Mouse (Mus musculus) R1 (cell line): ENCODE data around the gene Hsfy2.

ENCODE experiments used
- DNase-seq: peaks from one replicate; pipeline ENCODE4 v3.0.0-alpha.2; 2018; ENCODE audit warnings: low read depth, low spot score

The Hsfy2 gene

DNA sequence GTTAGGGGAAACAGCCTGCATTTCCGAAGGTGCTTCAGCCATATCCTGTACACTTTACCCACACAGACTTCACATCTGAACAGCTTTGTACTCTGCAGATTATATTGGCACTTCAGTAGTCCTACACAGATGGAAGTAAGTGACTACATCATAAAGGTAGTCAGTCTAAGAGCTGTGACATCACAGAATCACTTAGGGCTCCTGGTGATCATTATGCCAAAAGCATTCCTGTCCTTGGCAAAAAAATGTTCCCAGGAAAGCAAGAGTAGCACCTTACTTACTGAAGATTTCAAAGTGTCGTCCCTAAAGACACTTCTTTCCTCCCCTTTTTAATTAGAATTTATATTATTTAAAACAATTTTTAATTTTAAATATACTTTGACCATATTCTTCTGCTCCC lies at the start of gene Hsfy2:
Gene Hsfy2, minus strand, starts transcription at position 101 of the 400 bp plus-strand sequence.
- no peak for DNase-seq

DNA sequence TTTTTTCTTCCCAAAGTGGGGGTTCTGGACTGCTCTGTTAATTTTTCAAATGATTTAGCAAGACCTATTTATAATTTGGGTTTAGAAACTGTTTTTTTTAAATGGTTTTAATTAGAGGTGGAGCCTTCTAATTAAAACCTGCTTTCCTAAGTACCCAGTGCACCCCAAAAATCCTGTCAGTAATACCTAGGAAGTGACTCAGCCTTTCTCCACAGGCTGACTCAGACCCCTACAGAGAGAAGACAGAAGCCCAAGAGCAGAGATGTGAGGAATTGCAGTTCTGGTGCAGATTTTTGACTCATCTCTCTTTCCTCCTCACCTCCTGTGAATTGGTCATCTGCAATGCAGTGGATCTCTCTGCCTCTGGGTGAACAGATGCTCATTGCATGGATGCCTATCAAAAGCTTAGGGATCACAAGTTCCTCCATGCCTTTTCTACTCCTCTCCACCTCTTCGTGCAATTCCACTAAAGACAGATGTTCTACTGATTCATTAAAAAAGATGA lies 47.9 kb upstream of the Hsfy2 start:
- peak; percentile 9 for DNase-seq

DNA sequence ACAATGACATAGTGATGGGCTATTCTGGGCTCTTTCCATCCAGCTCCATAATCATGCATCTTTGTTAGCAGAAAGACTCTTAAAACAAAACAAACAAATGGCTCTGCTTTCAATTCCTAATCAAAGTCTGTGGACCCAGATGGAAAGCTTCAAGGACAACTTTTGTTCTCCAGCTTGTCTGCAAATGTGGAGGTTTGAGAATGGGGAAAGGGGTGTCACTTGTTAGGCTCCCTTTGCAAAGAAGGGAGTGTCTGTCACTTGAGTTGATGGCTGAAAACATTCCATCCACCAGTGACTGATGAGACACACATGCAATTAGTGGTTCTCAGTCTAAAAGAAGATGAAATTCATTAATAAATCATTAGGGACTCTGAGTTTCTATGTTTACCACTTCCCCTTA lies 47.3 kb upstream of the Hsfy2 start:
- peak; percentile 52 for DNase-seq

DNA sequence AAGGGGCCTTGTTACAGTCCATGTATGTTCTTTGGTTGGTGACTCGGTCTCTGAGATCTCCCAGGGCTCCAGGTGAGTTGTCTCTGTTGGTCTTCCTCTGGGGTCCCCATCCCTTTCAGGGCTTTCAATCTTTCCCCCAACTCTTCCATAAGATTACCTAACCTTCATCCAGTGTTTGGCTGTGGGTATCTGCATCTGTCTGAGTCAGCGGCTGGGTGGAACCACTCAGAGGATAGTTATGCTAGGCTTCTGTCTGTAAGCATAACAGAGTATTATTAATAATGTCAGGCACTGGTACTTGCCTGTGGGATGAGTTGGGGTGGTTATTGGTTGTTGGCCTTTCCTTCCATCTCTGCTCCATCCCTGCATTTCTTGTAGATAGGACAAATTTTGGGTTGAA lies 44.0 kb upstream of the Hsfy2 start:
- DNase-seq = no peak

DNA sequence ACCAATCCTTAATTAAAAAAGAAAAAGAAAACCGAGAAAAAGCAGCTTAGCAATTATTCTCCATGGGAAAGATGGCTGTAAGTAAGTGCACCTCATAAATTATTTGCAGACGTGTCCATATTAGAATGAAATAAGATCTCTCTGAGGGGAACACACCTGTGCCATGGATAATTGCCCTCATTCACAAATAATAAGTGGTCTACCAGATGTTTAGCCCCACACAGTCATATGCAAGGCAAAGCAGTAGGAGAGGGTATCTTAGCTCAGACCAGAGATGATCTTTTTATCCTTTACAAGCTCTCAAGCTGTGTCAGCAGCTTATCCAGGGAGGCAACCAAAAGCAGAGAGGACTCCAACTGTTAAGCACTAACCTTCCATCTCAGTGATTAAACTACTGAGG lies 38.0 kb upstream of the Hsfy2 start:
- DNase-seq = no peak

DNA sequence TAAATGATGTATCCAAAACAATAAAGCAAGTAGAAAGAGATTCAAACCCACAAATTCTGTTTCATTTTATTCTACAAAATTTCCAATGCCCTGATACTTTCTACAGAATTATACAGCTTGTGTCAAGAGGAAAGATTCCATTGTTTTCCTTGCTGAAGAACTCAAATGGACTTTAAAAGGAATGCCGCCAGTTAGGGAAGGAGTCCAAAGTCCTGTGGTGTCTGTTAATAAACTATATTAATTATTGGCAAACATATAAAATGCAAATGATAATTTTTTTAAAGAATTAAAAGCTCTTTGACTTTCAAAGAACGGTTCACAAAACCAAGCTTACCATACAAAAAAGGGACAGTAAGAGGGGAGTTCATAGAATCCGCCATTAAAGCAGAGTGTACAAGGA lies 37.4 kb upstream of the Hsfy2 start:
- DNase-seq = no peak

DNA sequence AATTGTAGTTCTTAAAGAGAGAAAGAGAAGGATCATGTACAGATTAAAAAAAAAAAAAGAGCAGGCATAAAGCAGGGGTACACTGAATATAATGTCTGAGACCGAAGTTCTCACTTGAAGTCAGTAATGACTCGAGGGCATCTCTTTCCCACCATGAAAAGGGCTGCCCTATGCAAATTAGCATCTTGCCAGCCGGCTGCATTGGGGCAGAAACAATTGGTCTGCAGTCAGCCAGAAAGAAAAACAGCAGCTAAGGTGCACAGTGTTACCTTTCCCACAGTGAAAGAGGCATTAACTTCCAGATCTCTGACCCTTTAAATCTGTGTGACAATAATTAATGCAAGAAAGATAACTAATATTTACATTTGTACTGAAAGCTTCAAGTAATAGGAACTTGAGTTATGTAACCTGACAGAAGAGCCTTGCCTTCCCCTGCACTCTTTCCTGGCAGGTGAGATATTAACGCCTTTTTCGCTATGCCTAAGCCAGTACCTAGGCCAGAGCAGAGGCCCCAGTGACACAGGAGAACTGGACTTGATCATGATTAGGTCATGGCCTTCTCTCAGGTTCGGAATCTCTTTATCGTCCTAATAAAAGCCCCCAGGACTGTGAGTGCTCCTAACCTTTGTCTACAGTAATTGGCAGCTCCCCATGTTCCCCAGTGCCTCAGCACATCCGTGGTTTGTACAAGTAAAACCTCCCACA lies 34.2 kb upstream of the Hsfy2 start:
- DNase-seq = no peak

DNA sequence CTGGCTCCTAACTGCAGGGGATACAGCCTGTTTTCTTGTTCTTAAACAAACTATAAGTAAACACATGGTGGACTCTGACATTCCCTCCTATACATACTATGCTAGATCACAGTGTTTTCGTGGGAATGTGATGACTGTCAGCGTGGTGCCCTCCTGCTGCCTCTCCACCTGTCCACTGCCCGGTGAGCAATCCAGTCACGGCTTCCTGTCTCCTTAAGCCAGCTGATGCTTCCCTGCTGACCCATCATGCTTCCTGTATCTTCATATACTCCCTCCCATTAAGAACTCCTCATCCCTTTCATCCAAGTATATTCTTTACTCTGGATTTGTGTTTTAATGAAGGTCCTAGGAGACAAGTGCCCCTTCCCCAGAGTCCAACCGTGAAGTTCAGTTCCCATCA lies 33.3 kb upstream of the Hsfy2 start:
- no peak for DNase-seq

DNA sequence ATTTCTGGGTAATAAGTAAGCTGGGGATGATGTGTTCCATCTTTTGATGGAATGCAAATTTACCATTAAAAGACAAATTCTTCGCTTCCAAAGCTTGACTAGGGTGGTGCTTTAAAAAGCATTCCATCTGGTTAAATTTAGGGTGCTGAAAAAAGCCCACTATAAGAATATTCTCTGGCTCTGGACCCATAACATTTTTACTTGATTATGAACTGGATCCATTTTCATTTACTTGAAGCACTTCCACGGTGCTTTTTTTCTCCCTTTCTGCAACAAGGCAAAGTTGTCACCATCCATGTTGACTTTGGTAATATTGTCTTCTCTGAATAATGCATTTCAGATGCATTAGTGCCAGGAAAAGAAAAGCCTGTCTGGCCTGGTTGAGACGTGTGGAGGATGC lies 27.4 kb upstream of the Hsfy2 start:
- DNase-seq = no peak

DNA sequence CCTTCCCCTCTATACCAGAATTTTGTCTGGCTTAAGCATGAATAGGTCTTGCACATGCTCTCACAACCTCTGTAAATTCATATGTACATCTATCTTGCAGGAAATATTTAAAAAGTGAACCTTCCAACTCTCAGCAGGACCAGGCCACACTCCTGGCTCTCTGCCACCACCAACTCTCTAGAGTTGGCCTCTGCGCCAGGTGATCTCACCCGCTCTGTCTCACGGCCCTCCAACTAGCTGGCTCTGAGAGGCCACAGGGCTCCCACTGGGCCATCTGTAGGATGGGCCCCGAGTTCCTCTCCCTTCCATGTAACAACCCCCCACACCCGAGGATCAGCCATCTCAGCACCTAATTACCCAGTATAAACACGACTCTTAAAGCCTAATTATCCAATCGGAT lies 10.4 kb downstream of the Hsfy2 start:
- no peak for DNase-seq

DNA sequence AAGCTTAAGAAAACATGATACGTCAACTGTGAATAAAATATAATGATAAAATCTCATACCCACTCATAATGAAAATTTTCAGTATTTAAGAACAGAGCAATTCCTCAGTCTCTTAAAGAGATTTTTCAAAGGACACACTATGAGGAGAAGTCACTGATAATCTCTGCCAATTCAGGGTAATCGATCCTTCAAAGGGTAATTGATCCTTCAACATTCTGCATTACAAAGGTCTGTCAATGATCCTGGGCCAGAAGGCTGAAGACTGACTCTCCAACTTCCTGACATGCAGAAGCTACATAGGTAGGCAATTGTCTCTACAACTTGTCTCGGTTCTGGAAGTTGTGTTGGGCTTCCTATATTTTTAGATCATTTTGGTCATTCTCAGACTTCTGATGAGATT lies 12.9 kb downstream of the Hsfy2 start:
- no peak for DNase-seq

DNA sequence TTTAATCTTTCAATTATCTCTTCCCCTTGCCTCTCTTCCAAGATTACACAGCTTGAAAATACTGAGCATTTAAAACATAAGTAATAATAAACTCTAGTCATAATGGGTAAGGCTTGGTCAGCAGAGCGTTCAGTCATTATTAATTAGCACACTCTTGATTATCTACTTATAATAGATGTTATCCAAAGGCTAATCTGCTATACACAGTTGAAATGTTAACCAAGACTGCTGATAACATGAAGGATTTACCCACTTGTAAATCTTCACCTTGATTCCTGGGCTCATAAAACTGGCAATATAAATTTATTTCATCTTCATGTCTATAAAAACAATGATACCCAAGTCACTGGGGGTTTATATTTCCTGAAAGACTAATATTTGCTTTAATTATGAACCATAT lies 24.9 kb downstream of the Hsfy2 start:
- no peak for DNase-seq
